Mouse (Mus musculus) c-Kit-positive CD71-negative TER-119-negative erythroid progenitor cells, embryonic 14.5 days (primary cell): ENCODE results near the gene Olfr916.

ENCODE experiments used
- DNase-seq: peaks from one replicate; pipeline ENCODE4 v3.0.0-alpha.2; 2013; ENCODE audit warnings: low read depth

Olfr916 gene

GRCm38 (mm10) chr9:38659775-38660174, at the start of gene Olfr916:
Gene Olfr916 (minus strand): TSS chr9:38659875.
- DNase-seq, result no peak

GRCm38 (mm10) chr9:38674501-38674900, 14.8 kb upstream of the Olfr916 start, which contains the start of gene Olfr918:
Gene Olfr918 (minus strand): TSS chr9:38674601.
- no peak for DNase-seq

- no peak for DNase-seq
These were observed 13.2 kb upstream of the Olfr916 start for GRCm38 (mm10) chr9:38672887-38673286.

GRCm38 (mm10) chr9:38665742-38666141, 6.1 kb upstream of the Olfr916 start, which contains the start of gene Olfr917:
Gene Olfr917 (minus strand): TSS chr9:38665842.
- no peak for DNase-seq

- no peak for DNase-seq
These were observed 27.3 kb downstream of the Olfr916 start for GRCm38 (mm10) chr9:38632406-38632805.
